Mouse (Mus musculus) bone marrow, adult 2 months (tissue): ENCODE results near the gene Tubgcp6.

Source experiments
- CTCF ChIP-seq: fragments of 200-500 bp; IDR thresholded peaks from 2 replicates; pipeline ENCODE4 v1.5.1; 2011; ENCODE audit warnings: low read length, control low read depth; ENCODE audit not compliant: control insufficient read depth, insufficient read depth
- POLR2A ChIP-seq: fragments of 200-500 bp; IDR thresholded peaks from 2 replicates; pipeline ENCODE4 v1.6.1; 2011; ENCODE audit warnings: low read depth, mild to moderate bottlenecking, control low read depth, low read length, borderline replicate concordance; ENCODE audit not compliant: control insufficient read depth

GRCm38 (mm10) chr15:89150041-89150390 lies 27.1 kb upstream of the Tubgcp6 start:
- TF ChIP-seq POLR2A (no peak), CTCF (no peak)
